Mouse (Mus musculus) embryonic facial prominence, embryonic 14.5 days (tissue): ENCODE results near the gene Prrt4. TPM values are rescaled to one million over a fixed set of nuclear protein-coding genes. Genes with fewer than 3 reads are reported as not detected.
A peak's percentile ranks its signal among the peaks of the same experiment; 100 is the strongest.

Experiments used
- ATAC-seq: fragments of 200-750 bp; cut with Nextera tagmentation; 2 replicates; pipeline ENCODE4 v1.8.0; 2017; ENCODE audit warnings: low read depth, moderate number of reproducible peaks, moderate TSS enrichment
- DNase-seq: peaks from one replicate; pipeline ENCODE4 v3.0.0-alpha.2; 2015; ENCODE audit warnings: low spot score
- H3K27ac ChIP-seq: fragments of 300-500 bp; sonication (generic); replicated peaks from 2 replicates; pipeline ENCODE4 v1.5.1; 2014; ENCODE audit warnings: low read depth, mild to moderate bottlenecking, low read length, moderate library complexity
- H3K27me3 ChIP-seq: fragments of 300-500 bp; sonication (generic); replicated peaks from 2 replicates; pipeline ENCODE4 v1.6.1; 2014; ENCODE audit warnings: low read length; ENCODE audit not compliant: control insufficient read depth, insufficient read depth
- H3K36me3 ChIP-seq: fragments of 300-500 bp; sonication (generic); 2 replicates; pipeline ENCODE4 v1.6.1; 2014; ENCODE audit warnings: low read length, mixed read lengths; ENCODE audit not compliant: control insufficient read depth, insufficient read depth
- H3K4me1 ChIP-seq: fragments of 300-500 bp; sonication (generic); 2 replicates; pipeline ENCODE4 v1.6.1; 2014; ENCODE audit warnings: antibody characterized with exemption, low read length; ENCODE audit not compliant: control insufficient read depth, insufficient read depth
- H3K4me2 ChIP-seq: fragments of 300-500 bp; sonication (generic); 2 replicates; pipeline ENCODE4 v1.6.1; 2014; ENCODE audit warnings: low read depth, mild to moderate bottlenecking, low read length, moderate library complexity, mixed read lengths
- H3K4me3 ChIP-seq: fragments of 300-500 bp; sonication (generic); 2 replicates; pipeline ENCODE4 v1.5.1; 2014; ENCODE audit warnings: low read depth, mild to moderate bottlenecking, low read length
- H3K9ac ChIP-seq: fragments of 300-500 bp; sonication (generic); 2 replicates; pipeline ENCODE4 v1.6.1; 2014; ENCODE audit warnings: low read depth, mild to moderate bottlenecking, low read length, moderate library complexity, mixed read lengths
- H3K9me3 ChIP-seq: fragments of 300-500 bp; sonication (generic); 2 replicates; pipeline ENCODE4 v1.6.1; 2016; ENCODE audit warnings: low read length; ENCODE audit not compliant: control insufficient read depth
- WGBS: fragments of 180-500 bp; shearing (Covaris S2); extraction: QIAGEN DNeasy Blood & Tissue Kit; methylation state at CpG from one replicate; pipeline ENCODE4 v1.1.7; 2014; 5-methylcytosine and 5-hydroxymethylcytosine counted together
- polyA plus RNA-seq: library from polyadenylated mRNA; unstranded; fragments of >200 nt; fragmentation: Nextera tagmentation; extraction: Ambion mirVana; gene quantifications from 2 replicates; pipeline ENCODE4 v1.2.1, GENCODE M21; 2014

The Prrt4 gene
- polyA plus RNA-seq, 1 experiment from 2014 or later = 0.82 TPM

DNA sequence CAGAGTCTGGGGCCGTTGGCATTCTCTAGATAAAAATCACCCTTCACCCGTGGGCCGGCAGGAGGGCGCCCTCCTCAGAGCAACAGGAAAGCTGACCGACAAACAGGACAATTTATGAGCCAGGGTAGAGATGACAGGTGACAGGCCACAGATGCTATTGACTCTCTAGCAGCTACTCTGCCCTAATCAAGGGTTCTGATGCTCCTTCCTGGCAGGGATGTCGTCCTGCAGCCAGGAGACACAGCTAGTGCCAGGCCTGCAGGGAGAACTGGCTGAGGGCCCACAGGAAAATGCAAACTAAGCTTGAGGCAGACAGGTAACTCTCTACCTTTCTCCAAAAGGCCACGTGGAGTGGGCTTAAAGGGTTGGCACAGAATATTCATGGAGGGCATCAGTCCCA is 31.8 kb upstream of the Prrt4 start:
- H3K27me3 ChIP-seq = peaks cover 21% of the 10 kb centered on the region
- H3K4me1 ChIP-seq = peaks cover 21% of the 10 kb centered on the region
- DNase-seq (no peak), ATAC-seq (no peak)
- H3K27ac ChIP-seq = no peak overlapping the region
- H3K36me3 ChIP-seq = peaks cover 12% of the 10 kb centered on the region
- H3K9me3 ChIP-seq = no peaks in the 10 kb centered on the region
- peak overlapping the region; percentile 96 for H3K4me2 ChIP-seq
- WGBS = 25% methylated on average over 7 of the region's 7 CpGs
- peak overlapping the region; percentile 76 for H3K4me3 ChIP-seq
- peak overlapping the region; percentile 82 for H3K9ac ChIP-seq

DNA sequence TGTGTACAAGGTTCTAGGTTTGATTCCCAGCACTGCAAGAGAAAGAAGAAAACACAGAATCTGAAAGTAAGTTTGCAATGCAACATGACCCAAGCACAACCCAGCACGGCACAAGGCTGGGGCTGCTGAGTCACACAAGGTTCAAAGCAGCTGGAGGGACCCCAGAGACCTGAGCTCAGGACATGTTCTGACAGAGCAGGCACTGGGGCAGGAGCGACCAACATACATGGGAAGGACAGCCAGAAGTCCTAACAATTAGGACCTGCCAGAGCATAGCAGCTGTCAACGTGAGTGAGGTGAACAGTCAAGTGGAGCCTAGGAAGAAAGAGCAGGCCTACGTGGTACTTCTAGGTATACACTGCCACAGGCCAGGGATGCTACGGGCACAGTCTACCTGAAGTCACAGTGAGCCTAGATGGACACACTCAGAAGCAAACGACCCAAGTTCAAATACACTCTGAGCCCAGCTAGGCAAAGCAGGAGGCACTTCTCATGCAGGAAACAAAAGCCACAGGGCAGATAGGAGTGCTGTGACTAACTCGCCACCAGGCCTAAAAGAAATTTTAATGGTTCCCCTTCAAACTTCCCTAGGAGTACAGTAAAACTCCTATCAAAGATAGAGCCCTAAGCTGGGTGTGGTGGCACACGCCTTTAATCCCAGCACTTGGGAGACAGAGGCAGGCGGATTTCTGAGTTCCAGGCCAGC is 31.0 kb upstream of the Prrt4 start:
- Histone ChIP-seq H3K36me3 (peaks cover 16% of the 10 kb centered on the region), H3K4me2 (0 out of 2 replicates have a peak overlapping the region, but pooled peaks have one; percentile 2), H3K4me1 (peaks cover 16% of the 10 kb centered on the region), H3K27ac (no peak overlapping the region), H3K9ac (no peak overlapping the region), H3K9me3 (no peaks in the 10 kb centered on the region), H3K4me3 (no peak overlapping the region), H3K27me3 (peaks cover 16% of the 10 kb centered on the region)
- no peak for ATAC-seq
- no peak for DNase-seq
- 73% methylated on average over 9 of the region's 9 CpGs for WGBS

DNA sequence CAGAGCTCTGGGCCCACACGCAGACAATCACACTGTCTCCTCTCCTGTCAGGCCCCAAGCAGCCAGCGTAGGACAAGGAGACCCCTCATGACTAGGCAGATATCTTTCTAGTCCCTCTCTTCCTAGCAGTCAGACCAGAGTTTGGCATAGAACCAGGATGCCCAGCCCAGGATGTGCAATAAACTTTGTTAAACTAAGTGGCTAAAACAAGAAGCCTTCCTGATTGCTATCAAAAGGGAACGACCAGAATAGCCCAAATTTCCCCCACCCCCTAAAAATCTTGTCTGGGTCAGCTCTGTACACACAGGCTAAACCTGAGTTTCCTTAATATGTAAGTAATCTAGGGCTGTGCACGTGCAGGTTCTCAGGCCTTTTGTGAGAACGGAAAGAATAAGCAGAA is 28.8 kb upstream of the Prrt4 start:
- peaks cover 7% of the 10 kb centered on the region; the same call in 1 of the 2 replicates for H3K4me1 ChIP-seq
- 78% methylated on average over 5 of the region's 5 CpGs for WGBS
- H3K4me2 ChIP-seq = no peak overlapping the region
- no peaks in the 10 kb centered on the region for H3K27me3 ChIP-seq
- H3K4me3 ChIP-seq = no peak overlapping the region
- no peak overlapping the region for H3K9ac ChIP-seq
- H3K9me3 ChIP-seq = no peaks in the 10 kb centered on the region
- H3K27ac ChIP-seq = no peak overlapping the region
- DNase-seq (no peak), ATAC-seq (no peak)
- H3K36me3 ChIP-seq = peaks cover 33% of the 10 kb centered on the region

DNA sequence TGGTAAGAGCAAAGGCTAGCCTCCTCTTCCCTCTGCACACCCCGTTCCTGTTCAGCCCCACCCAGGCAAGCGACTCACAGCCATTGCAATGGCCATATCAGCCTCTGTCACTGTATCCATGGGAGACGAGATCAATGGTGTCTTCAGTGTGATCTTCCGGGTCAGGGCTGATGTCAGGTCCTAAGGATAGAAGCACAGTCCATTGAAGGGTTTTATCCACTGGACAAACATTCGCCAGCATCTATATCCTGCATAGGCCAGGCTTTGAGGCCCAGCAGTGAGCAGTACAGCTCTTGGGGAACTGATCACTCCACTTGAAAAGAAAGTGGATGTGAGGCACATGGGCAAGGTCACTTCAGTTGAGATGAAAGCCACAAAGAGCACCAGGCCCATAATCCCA is 27.6 kb upstream of the Prrt4 start:
- DNase-seq (no peak), ATAC-seq (no peak)
- Histone ChIP-seq H3K4me1 (peaks cover 7% of the 10 kb centered on the region; the same call in 1 of the 2 replicates), H3K4me3 (no peak overlapping the region), H3K4me2 (no peak overlapping the region), H3K27ac (no peak overlapping the region), H3K27me3 (no peaks in the 10 kb centered on the region), H3K9ac (no peak overlapping the region), H3K36me3 (peaks cover 39% of the 10 kb centered on the region), H3K9me3 (no peaks in the 10 kb centered on the region)
- 92% methylated on average over 5 of the region's 5 CpGs for WGBS

DNA sequence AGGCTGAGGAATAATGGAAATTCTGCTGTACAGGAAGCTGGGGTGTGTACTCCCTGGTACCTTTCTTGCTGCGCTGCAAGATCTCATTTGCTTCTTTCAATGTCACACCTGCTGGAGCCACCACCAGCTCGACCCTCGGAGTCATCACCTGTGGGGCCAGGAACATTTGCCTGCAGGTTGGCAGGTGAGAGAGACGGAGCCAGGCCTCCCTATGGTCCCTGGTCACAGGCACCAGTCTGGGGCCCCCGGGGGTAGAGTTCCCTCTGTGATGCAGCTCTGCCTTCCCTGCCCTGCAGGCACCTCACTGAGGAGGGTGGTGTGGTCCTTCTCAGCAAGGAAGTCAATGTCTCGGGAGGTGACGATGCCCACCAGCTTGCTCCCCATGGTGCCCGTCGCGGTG is 26.6 kb upstream of the Prrt4 start:
- Histone ChIP-seq H3K9me3 (no peaks in the 10 kb centered on the region), H3K27me3 (no peaks in the 10 kb centered on the region), H3K27ac (no peak overlapping the region), H3K4me1 (peaks cover under 1% of the 10 kb centered on the region; the same call in 1 of the 2 replicates), H3K4me3 (no peak overlapping the region), H3K4me2 (no peak overlapping the region), H3K36me3 (peaks cover 39% of the 10 kb centered on the region), H3K9ac (no peak overlapping the region)
- 95% methylated on average over 10 of the region's 10 CpGs for WGBS
- DNase-seq = no peak
- no peak for ATAC-seq

DNA sequence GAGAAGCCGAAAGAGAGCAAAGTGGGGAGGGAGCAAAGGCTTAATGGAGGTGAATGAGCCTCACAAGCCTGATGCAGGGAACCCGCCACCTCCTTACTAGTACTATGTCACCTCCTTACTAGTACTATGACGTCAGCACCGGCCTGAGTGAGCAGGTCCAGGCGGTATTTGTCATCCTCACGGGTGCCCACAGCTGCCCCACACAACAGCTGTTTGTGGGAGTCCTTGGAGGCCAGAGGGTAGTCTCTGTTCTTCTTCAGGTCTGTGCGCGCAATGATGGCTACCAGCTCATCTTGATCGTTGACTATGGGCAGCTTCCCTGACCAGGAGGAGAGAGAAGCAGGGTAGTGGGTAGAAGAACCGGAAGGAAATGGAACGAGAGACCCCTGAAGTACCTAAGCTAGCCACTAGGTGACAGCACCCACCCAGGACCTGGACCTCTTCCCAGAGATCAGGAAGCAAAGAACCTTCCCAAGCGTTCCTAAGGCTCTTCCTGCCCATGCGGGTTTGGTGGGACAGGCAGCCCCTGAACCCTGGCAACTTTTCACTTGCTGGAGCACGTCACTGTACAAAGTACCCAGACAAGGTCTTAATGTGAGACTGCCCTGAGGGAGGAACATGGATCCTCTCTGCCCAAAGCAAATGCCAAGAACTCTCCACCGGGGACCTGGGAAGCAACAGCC is 25.7 kb upstream of the Prrt4 start:
- Histone ChIP-seq H3K9ac (no peak overlapping the region), H3K4me2 (no peak overlapping the region), H3K4me3 (no peak overlapping the region), H3K36me3 (peaks cover 39% of the 10 kb centered on the region), H3K27me3 (no peaks in the 10 kb centered on the region), H3K9me3 (no peaks in the 10 kb centered on the region), H3K27ac (no peak overlapping the region), H3K4me1 (no peaks in the 10 kb centered on the region)
- no peak; the same call in 1 of the 2 replicates for ATAC-seq
- WGBS = 61% methylated on average over 15 of the region's 15 CpGs
- DNase-seq = peak; percentile 64

DNA sequence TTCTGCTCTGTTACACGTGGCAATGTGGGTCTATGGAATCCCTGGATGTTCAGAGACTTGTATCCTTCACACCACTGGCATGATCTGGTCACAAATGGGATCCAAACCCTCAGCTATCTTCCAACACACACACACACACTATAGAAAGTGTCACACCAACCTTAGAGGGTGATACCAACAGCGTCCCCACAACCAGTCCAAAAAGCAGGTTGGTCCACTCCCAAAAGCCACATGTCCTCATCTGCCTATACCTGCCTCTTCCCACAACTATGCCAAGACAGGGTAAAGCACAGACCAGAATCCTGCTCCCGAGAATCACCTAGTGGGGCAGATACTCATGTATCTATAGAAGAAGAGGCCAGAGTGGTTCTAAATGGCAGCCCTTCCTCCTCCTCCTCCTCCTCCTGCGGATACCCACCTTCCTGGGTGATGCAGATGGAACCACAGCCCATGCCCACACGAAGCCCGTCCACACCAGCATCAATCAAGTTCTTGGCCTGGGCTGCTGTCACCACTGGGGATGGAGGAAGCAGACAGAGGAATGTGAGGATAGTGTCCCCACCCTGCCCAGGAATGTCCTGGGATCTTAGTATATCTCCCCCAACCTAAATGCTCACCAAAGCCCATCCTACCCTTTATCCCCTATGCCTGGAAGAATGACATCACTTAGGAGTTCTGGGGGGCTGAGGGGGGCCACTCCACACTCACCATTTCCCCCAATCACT is 24.6 kb upstream of the Prrt4 start:
- H3K4me1 ChIP-seq = no peaks in the 10 kb centered on the region
- H3K27me3 ChIP-seq = no peaks in the 10 kb centered on the region
- H3K9ac ChIP-seq = no peak overlapping the region
- 87% methylated on average over 6 of the region's 6 CpGs for WGBS
- H3K4me3 ChIP-seq = no peak overlapping the region
- no peak overlapping the region for H3K27ac ChIP-seq
- H3K4me2 ChIP-seq = no peak overlapping the region
- H3K9me3 ChIP-seq = no peaks in the 10 kb centered on the region
- ATAC-seq (no peak), DNase-seq (no peak)
- peaks cover 39% of the 10 kb centered on the region for H3K36me3 ChIP-seq

DNA sequence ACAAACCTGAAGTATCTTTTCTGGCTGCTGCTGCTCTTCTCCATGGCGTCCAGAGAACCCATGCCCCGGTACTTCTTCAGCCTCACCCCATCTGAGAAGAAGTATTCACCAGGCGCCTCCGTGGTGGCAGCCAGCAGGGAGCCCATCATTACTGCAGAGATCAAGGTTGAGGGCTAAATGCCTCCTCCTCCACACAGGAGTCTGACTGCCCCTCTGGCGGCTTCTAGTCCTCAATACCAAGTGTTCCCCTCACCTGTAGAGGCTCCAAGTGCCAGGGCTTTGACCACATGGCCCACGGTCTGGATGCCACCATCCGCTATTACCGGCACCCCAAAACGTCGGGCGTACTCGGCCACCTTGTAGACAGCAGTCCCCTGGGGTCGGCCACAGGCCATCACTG is 23.7 kb upstream of the Prrt4 start:
- ATAC-seq (no peak), DNase-seq (no peak)
- Histone ChIP-seq H3K4me2 (no peak overlapping the region), H3K27ac (no peak overlapping the region), H3K4me3 (no peak overlapping the region), H3K9ac (no peak overlapping the region), H3K27me3 (no peaks in the 10 kb centered on the region; the same call in 1 of the 2 replicates), H3K9me3 (no peaks in the 10 kb centered on the region), H3K36me3 (peaks cover 39% of the 10 kb centered on the region), H3K4me1 (no peaks in the 10 kb centered on the region; the same call in 1 of the 2 replicates)
- 94% methylated on average over 13 of the region's 13 CpGs for WGBS
